Mouse (Mus musculus): ENCODE measurements around the gene Fam13c.

DNA sequence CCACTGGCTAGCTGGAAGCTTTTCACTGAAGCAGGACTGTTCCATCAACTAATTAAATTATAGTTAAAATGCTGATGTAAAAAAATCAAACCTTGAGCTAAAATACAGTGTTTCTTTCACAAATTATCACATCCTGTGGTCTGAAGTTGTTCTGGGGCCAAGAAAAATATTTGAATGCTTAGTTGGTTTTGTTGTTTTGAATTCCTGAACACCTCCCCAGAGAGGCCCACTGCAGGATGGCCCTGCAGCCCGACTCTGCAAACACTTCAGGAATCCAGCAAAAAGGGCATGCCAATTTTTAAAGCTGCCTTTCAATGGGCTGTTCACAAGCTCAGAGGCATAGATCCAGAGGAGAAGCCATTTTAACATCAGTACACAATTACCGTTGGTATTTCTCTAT, 54.2 kb downstream of the Fam13c start:
- TF ChIP-seq CTCF (IDR thresholded peaks at IDR 0.05; ENCODE audit: low read depth, low read length), result no peak
- TF ChIP-seq POLR2A (IDR thresholded peaks at IDR 0.05; ENCODE audit: extremely low read depth, insufficient read depth, low read length), result no peak

All from liver, adult 2 months (tissue).